Mouse (Mus musculus) small intestine, adult 10 weeks (tissue): Measurements from ENCODE around the gene Gm9046. TPM values are rescaled to one million over a fixed set of nuclear protein-coding genes. Genes with fewer than 3 reads are reported as not detected.

Source experiments
- polyA plus RNA-seq: library from polyadenylated mRNA; stranded (reverse); fragments of 350-450 nt; fragmentation: Illumina TruSeq; extraction: RNeasy Lipid Tissue Mini Kit (QIAGEN cat#74804); gene quantifications from one replicate; pipeline ENCODE4 v1.2.3, GENCODE M21; 2014; ENCODE audit warnings: low replicate concordance

Gene Gm9046
- polyA plus RNA-seq: not detected

GRCm38 (mm10) chr10:118343155-118343554, at the start of gene Gm9046:
Gm9046 (minus strand) TSS chr10:118343255.

GRCm38 (mm10) chr10:118354005-118354404, 10.9 kb upstream of the Gm9046 start, which contains the start of gene Gm9049:
Gm9049 (minus strand) TSS chr10:118354105.

DNA sequence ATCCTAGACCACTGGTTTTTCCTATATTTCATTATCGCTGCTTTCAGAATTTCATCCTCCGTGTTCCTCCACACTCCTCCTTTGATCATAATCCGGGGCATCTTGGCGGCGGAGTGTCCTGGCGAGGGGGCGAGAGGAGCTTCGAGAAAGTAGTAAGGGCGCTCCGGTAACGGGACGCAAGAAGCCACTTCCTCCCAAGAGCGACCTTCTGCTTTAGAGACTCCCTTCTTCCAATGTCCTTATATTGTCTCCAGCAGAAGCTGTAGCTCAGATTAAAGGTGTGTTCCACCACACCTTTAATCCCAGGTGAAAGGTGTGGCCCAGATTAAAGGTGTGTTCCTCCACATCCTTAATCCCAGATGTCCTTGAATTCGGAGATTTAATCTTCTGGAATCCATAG, 5.5 kb upstream of the Gm9046 start, which contains the start of gene Gm9048:
Gene Gm9048, minus strand, starts transcription at position 101 of the 400 bp plus-strand sequence.

DNA sequence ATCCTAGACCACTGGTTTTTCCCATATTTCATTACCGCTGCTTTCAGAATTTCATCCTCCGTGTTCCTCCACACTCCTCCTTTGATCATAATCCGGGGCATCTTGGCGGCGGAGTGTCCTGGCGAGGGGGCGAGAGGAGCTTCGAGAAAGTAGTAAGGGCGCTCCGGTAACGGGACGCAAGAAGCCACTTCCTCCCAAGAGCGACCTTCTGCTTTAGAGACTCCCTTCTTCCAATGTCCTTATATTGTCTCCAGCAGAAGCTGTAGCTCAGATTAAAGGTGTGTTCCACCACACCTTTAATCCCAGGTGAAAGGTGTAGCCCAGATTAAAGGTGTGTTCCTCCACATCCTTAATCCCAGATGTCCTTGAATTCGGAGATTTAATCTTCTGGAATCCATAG, 5.3 kb downstream of the Gm9046 start, which contains the start of gene Gm9045:
Gene Gm9045, minus strand, starts transcription at position 101 of the 400 bp plus-strand sequence.

GRCm38 (mm10) chr10:118332308-118332707, 10.7 kb downstream of the Gm9046 start, which contains the start of gene Gm9044:
Gm9044 (minus strand) TSS chr10:118332408.

GRCm38 (mm10) chr10:118326869-118327268, 16.2 kb downstream of the Gm9046 start, which contains the start of gene Gm9040:
Gm9040 (minus strand) TSS chr10:118326969.

GRCm38 (mm10) chr10:118294938-118295337, 48.1 kb downstream of the Gm9046 start, which contains the start of gene Iltifb:
Iltifb (minus strand) TSS chr10:118295038.

Other genes starting within 250 kb of the Gm9046 start
- gene Mdm1, start 201.4 kb downstream of the Gm9046 start, polyA plus RNA-seq: 3.2 TPM
- not detected for gene Il22, start 138.3 kb downstream of the Gm9046 start, polyA plus RNA-seq
- gene Gm32717, start 102.5 kb downstream of the Gm9046 start, polyA plus RNA-seq: not detected
- gene Gm32802, start 84.6 kb downstream of the Gm9046 start, polyA plus RNA-seq: not detected
- not detected for gene Iltifb, start 48.2 kb downstream of the Gm9046 start, polyA plus RNA-seq
- gene Gm9040, start 16.3 kb downstream of the Gm9046 start, polyA plus RNA-seq: not detected
- gene Gm9044, start 10.8 kb downstream of the Gm9046 start, polyA plus RNA-seq: not detected
- not detected for gene Gm9045, start 5.4 kb downstream of the Gm9046 start, polyA plus RNA-seq
- not detected for gene Gm9048, start 5.4 kb upstream of the Gm9046 start, polyA plus RNA-seq
- gene Gm9049, start 10.8 kb upstream of the Gm9046 start, polyA plus RNA-seq: not detected
- not detected for gene Ifng, start 97.8 kb upstream of the Gm9046 start, polyA plus RNA-seq